Mouse (Mus musculus) embryonic facial prominence, embryonic 10.5 days (tissue): ENCODE measurements around the gene Dnah7b. TPM values are rescaled to one million over a fixed set of nuclear protein-coding genes. Genes with fewer than 3 reads are reported as not detected.
"Not testable (repeated sequence)": the region's sequence is repeated elsewhere in the genome, so short reads cannot be mapped to it uniquely, and the experiment has no call there.

Experiments used
- DNase-seq: peaks from one replicate; pipeline ENCODE4 v3.0.0-alpha.2; 2017; ENCODE audit warnings: low spot score
- H3K27ac ChIP-seq: fragments of 300-500 bp; sonication (generic); replicated peaks from 2 replicates; pipeline ENCODE4 v1.5.1; 2016; ENCODE audit warnings: mild to moderate bottlenecking
- H3K27me3 ChIP-seq: fragments of 300-500 bp; sonication (generic); replicated peaks from 2 replicates; pipeline ENCODE4 v1.6.1; 2016; ENCODE audit warnings: low read depth, mild to moderate bottlenecking; ENCODE audit not compliant: poor library complexity, severe bottlenecking
- H3K36me3 ChIP-seq: fragments of 300-500 bp; sonication (generic); replicated peaks from 2 replicates; pipeline ENCODE4 v1.6.1; 2016; ENCODE audit warnings: mild to moderate bottlenecking, moderate library complexity
- H3K4me1 ChIP-seq: fragments of 300-500 bp; sonication (generic); 2 replicates; pipeline ENCODE4 v1.6.1; 2016
- H3K4me3 ChIP-seq: fragments of 300-500 bp; sonication (generic); 2 replicates; pipeline ENCODE4 v1.5.1; 2016; ENCODE audit warnings: mild to moderate bottlenecking, moderate library complexity
- H3K9me3 ChIP-seq: fragments of 300-500 bp; sonication (generic); 2 replicates; pipeline ENCODE4 v1.6.1; 2016; ENCODE audit warnings: mild to moderate bottlenecking
- WGBS: fragments of 180-500 bp; shearing (Covaris S2); methylation state at CpG from one replicate; pipeline ENCODE4 v1.1.7; 2016; 5-methylcytosine and 5-hydroxymethylcytosine counted together
- polyA plus RNA-seq: library from polyadenylated mRNA; unstranded; fragments of >200 nt; fragmentation: Nextera tagmentation; extraction: Ambion mirVana; gene quantifications from 2 replicates; pipeline ENCODE4 v1.2.1, GENCODE M21; 2016

Gene Dnah7b
- 2.3 and 2.9 TPM in 2 replicates for polyA plus RNA-seq

- Histone ChIP-seq H3K36me3 (no peaks in the 10 kb centered on the region), H3K4me3 (peak within 1 kb of the TSS; percentile 72), H3K4me1 (peaks cover 3% of the 10 kb centered on the region; the same call in 1 of the 2 replicates), H3K27ac (peak within 1 kb of the TSS; percentile 97), H3K9me3 (no peaks in the 10 kb centered on the region), H3K27me3 (no peaks in the 10 kb centered on the region)
- no peak for DNase-seq
- 40% methylated on average over 1 of the region's 1 CpGs for WGBS
These were observed at the start of gene Dnah7b for GRCm38 (mm10) chr1:46066015-46066414. Dnah7b (plus strand) TSS chr1:46066315.

DNA sequence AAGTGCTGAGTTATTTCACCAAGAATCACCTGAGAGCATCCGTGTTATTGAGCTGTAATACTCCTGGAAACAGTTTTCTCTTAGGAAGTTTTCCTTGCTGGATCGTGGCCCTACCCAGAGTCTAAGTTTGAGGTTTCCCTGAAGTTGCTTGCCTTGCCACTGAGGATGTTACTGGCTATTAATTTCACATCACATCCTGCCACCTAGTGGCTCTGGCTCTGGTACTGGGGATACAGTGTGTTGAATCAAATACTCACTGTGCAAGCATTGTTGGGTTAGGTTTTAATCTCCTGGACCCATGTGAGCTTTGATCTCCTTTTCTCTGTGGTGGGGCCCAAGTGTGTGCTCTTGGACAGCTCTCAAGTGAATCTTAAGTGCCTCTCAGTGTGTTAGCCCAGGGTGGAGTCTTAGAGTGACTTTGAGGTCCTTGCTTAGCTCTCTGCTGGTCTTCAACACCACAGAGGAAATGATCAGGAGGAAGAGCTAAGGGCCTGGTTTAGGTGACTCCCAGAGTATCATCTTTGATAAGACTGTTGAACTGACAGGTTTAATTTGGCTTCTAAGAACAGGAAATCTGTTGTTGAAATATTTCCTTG, 47.6 kb upstream of the Dnah7b start:
- Histone ChIP-seq H3K9me3 (no peaks in the 10 kb centered on the region), H3K4me3 (no peak overlapping the region), H3K27me3 (no peaks in the 10 kb centered on the region), H3K36me3 (no peaks in the 10 kb centered on the region), H3K4me1 (no peaks in the 10 kb centered on the region), H3K27ac (no peak overlapping the region)
- DNase-seq: peak; percentile 35
- 62% methylated on average over 2 of the region's 2 CpGs for WGBS

GRCm38 (mm10) chr1:46022262-46022661, 43.9 kb upstream of the Dnah7b start:
- Histone ChIP-seq H3K36me3 (no peaks in the 10 kb centered on the region), H3K9me3 (no peaks in the 10 kb centered on the region), H3K4me1 (no peaks in the 10 kb centered on the region), H3K27me3 (no peaks in the 10 kb centered on the region), H3K4me3 (no peak overlapping the region), H3K27ac (no peak overlapping the region)
- DNase-seq: no peak
- 35% methylated on average over 2 of the region's 2 CpGs for WGBS

DNA sequence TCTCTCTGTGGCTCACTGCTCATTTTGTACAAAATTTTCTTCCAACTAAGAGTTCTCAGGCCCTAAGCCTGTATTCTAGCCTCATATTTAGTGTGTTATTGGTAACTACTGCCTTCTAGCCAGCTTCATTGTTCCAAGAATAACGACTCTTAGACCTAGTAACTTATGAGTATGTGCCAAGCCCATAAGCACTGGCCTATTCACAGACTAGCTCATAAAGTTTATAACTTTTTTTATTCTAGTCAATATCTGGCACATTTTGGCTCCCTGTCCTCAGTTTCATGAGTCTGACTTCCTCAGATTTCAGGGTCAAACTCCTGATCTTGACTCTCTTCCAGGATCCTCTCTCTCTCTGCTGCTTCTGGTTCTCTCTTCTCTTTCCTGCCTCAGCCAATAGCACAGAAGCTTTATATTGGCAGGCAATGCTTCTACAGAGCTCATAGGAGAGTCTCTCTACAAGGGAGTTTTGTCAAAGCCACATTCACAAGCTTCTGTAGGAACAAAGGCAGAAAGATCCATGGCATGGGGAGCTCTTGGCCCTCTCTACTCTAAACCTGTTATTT, 34.0 kb upstream of the Dnah7b start:
- H3K27me3 ChIP-seq: no peaks in the 10 kb centered on the region
- DNase-seq: no peak
- H3K27ac ChIP-seq: no peak overlapping the region
- 85% methylated on average over 1 of the region's 1 CpGs for WGBS
- H3K9me3 ChIP-seq: no peaks in the 10 kb centered on the region
- no peak overlapping the region for H3K4me3 ChIP-seq
- H3K36me3 ChIP-seq: no peaks in the 10 kb centered on the region
- 0 out of 2 replicates have a peak, but pooled peaks cover 4% of the 10 kb centered on the region for H3K4me1 ChIP-seq

DNA sequence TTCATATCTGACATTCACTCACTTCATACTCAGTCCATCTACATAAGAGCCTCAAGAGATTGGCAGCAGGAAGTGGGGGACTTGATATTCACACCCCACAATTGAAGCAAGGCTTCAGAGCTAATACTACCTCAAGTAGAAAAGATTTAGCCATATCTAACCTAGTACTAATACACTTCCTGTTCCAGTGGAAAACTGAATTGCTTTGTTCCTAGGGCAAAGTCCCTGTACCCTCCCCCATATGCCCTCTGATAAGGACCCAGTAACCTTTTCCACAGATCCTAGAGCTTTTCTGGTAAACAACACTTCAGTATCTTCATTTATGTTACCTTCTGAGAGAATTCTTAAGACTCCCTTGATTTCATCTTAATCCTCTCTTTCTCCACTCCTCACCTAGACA, 17.9 kb upstream of the Dnah7b start:
- Histone ChIP-seq H3K36me3 (no peaks in the 10 kb centered on the region), H3K27ac (no peak overlapping the region), H3K4me3 (no peak overlapping the region), H3K27me3 (no peaks in the 10 kb centered on the region), H3K4me1 (no peaks in the 10 kb centered on the region), H3K9me3 (no peaks in the 10 kb centered on the region)
- DNase-seq: no peak

DNA sequence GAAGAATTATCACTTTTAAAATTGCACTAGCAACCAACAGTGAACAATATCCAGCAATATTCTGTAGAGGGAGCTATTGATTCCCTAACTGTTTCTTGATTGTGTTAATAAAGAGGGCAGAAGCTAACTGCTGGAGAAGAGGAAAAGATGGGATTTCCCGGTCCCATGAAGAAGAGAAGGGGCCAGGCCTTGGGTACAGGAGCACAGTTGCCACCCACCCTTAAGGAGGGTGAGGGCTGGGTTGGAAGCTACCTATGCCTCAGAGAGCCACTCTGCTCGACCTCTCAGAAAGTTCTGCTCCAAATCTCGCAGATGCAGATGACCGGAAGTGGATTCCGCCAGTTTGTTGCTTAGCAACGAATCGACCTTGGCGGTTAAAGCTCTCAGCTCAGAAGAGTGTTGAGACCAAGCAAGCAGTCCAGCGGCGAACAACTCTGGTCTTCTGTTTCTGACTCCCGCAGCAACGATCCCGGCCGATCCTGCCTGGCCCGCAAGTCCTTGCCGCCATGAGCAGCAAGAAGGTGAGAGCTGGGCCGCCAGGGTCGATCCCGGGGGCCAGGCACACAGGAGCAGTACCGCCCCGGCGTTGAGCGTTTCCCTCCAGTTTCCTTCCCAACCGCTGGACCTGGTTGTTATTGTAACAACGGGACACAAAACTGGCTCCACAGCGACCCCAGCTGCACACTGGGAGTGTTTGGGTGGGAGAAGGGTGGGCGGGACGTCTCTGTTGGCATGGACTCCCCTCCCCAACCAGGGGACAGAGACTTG, 553 bp downstream of the Dnah7b start:
- peak overlapping the region; percentile 97 for H3K27ac ChIP-seq
- H3K4me1 ChIP-seq: peaks cover 3% of the 10 kb centered on the region; the same call in 1 of the 2 replicates
- H3K27me3 ChIP-seq: no peaks in the 10 kb centered on the region
- peak; percentile 87 for DNase-seq
- H3K9me3 ChIP-seq: no peaks in the 10 kb centered on the region
- H3K36me3 ChIP-seq: no peaks in the 10 kb centered on the region
- peak overlapping the region; percentile 72 for H3K4me3 ChIP-seq
- under 1% methylated on average over 28 of the region's 28 CpGs for whole genome bisulfite sequencing

GRCm38 (mm10) chr1:46068787-46069186, 2.7 kb downstream of the Dnah7b start:
- H3K27me3 ChIP-seq, H3K9me3 ChIP-seq, H3K36me3 ChIP-seq, DNase-seq, H3K27ac ChIP-seq, H3K4me1 ChIP-seq, H3K4me3 ChIP-seq: not testable (repeated sequence)
- 85% methylated on average over 3 of the region's 3 CpGs for WGBS

- H3K4me3 ChIP-seq: no peak overlapping the region
- H3K27me3 ChIP-seq: no peaks in the 10 kb centered on the region
- H3K36me3 ChIP-seq: no peaks in the 10 kb centered on the region
- 87% methylated on average over 2 of the region's 2 CpGs for WGBS
- no peaks in the 10 kb centered on the region for H3K9me3 ChIP-seq
- no peak overlapping the region for H3K27ac ChIP-seq
- DNase-seq: no peak
- no peaks in the 10 kb centered on the region for H3K4me1 ChIP-seq
These were observed 11.8 kb downstream of the Dnah7b start for GRCm38 (mm10) chr1:46077891-46078290.

GRCm38 (mm10) chr1:46100484-46100883, 34.4 kb downstream of the Dnah7b start:
- H3K4me3 ChIP-seq: no peak overlapping the region
- 76% methylated on average over 2 of the region's 2 CpGs for WGBS
- no peaks in the 10 kb centered on the region for H3K9me3 ChIP-seq
- no peaks in the 10 kb centered on the region for H3K36me3 ChIP-seq
- H3K27ac ChIP-seq: no peak overlapping the region
- no peaks in the 10 kb centered on the region for H3K27me3 ChIP-seq
- no peak for DNase-seq
- H3K4me1 ChIP-seq: no peaks in the 10 kb centered on the region

DNA sequence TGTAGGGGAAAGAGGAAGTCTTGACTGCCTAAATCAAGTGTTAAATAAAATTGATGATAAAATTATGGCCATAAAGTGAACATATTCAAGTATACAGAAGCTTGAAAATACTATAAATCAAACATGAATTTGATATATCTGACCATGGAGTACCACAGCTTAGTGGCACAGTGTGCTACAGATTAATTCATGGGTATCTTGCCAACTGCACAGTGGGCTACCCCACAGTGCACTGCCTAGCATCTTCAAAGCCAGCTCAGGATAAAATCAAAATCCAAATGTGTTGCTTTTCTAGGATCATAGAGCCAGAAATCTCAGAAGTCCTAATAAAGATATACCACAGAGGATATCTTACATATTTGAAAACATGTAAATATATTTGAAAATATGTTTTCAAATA, 46.5 kb downstream of the Dnah7b start:
- not testable (repeated sequence) for H3K27me3 ChIP-seq, H3K36me3 ChIP-seq, H3K27ac ChIP-seq, DNase-seq, H3K4me1 ChIP-seq, H3K9me3 ChIP-seq, H3K4me3 ChIP-seq

DNA sequence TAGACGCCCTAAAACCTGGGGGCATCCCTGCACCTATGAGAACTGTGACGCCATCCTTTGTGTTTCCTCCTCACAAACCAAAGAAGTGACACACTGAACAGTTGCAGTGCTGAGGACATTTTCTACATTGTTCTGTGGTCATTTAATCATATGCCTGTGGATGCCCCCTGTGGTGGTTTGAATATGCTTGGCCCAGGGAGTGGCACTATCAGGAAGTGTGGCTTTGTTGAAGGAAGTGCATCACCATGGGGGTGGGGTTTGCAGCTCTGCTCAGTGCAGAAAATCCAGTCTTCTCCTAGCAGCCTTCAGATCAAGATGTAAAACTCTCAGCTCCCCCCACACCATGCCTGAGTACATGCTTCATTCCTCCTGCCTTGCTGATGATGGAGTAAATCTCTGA, 51.1 kb downstream of the Dnah7b start:
- not testable (repeated sequence) for DNase-seq, H3K36me3 ChIP-seq, H3K4me3 ChIP-seq, H3K27me3 ChIP-seq, H3K27ac ChIP-seq, H3K4me1 ChIP-seq, H3K9me3 ChIP-seq
- WGBS: 82% methylated on average over 2 of the region's 2 CpGs

DNA sequence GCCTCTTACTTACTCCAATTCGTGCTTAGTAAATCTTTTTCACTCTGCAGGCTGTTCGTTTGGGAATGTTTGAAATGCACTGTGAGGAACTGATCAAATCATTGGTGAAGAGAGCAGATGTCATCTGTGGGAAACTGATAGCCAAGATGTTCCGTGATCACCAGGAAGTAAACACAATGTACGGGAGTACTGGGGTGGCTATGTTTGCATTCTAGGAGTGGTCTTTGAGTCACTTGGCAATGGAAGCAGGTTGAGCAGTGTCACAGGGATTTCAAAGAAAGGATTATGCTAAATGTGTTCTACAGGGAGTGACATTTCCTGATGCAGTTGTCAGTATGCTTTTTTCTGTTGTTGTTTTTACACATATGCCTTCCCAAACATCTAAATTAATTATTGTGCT, 61.9 kb downstream of the Dnah7b start:
- Histone ChIP-seq H3K9me3 (no peaks in the 10 kb centered on the region), H3K27ac (no peak overlapping the region), H3K4me3 (no peak overlapping the region), H3K36me3 (no peaks in the 10 kb centered on the region), H3K27me3 (no peaks in the 10 kb centered on the region), H3K4me1 (no peaks in the 10 kb centered on the region)
- 81% methylated on average over 4 of the region's 4 CpGs for WGBS
- no peak for DNase-seq

GRCm38 (mm10) chr1:46196835-46197234, 130.7 kb downstream of the Dnah7b start:
- H3K27ac ChIP-seq, H3K4me3 ChIP-seq, H3K9me3 ChIP-seq, H3K27me3 ChIP-seq, H3K36me3 ChIP-seq, H3K4me1 ChIP-seq, DNase-seq: not testable (repeated sequence)
- WGBS: 73% methylated on average over 2 of the region's 2 CpGs
